Mouse (Mus musculus): Measurements from ENCODE around the gene Slc22a6. TPM values are rescaled to one million over a fixed set of nuclear protein-coding genes. Genes with fewer than 3 reads are reported as not detected.

Slc22a6 gene
- total and polyA plus RNA-seq, 3 experiments: not detected

GRCm38 (mm10) chr19:8597269-8597668 lies 20.6 kb upstream of the Slc22a6 start:
- Histone ChIP-seq H3K79me2 (ENCODE audit: control insufficient read depth, insufficient read depth, low read length, poor library complexity) (no peaks in the 10 kb centered on the region), H3K9me3 (replicated peaks; ENCODE audit: insufficient read depth, low read length) (no peaks in the 10 kb centered on the region), H3K36me3 (ENCODE audit: control insufficient read depth in 1 of 2, insufficient read depth in 2 of 2, low read length in 2 of 2) (peaks cover 0 to 5% of the 10 kb centered on the region in 2 experiments; a peak in 2 of 4 replicates), H3K9ac (ENCODE audit: control insufficient read depth, low read depth, low read length, poor library complexity, severe bottlenecking) (no peak overlapping the region), H3K27ac (ENCODE audit: control insufficient read depth, low read depth, low read length) (no peak overlapping the region), H3K4me1 (ENCODE audit: control insufficient read depth in 1 of 2, insufficient read depth in 2 of 2, low read length in 2 of 2) (peaks cover 3 to 7% of the 10 kb centered on the region in 2 experiments), H3K4me3 (ENCODE audit: control insufficient read depth in 1 of 2, insufficient read depth in 1 of 2, low read depth in 2 of 2, low read length in 2 of 2) (no peak overlapping the region), H3K27me3 (ENCODE audit: control insufficient read depth in 1 of 2, insufficient read depth in 2 of 2, low read length in 2 of 2) (peaks cover 0 to 10% of the 10 kb centered on the region in 2 experiments; a peak in 3 of 4 replicates)
- TF ChIP-seq RCOR1 (IDR thresholded peaks at IDR 0.05; ENCODE audit: low read depth, low read length): no peak
- TF ChIP-seq MAX (IDR thresholded peaks at IDR 0.05; ENCODE audit: low read length): no peak
- TF ChIP-seq CTCF (IDR thresholded peaks at IDR 0.05 in 2 of 3, conservative IDR thresholded peaks at IDR 0.05 in 1 of 3; ENCODE audit: control insufficient read depth in 1 of 3, insufficient read depth in 1 of 3, low read depth in 2 of 3, low read length in 3 of 3, poor library complexity in 1 of 3, severe bottlenecking in 1 of 3): no peak
- no peak for TF ChIP-seq ZKSCAN1 (IDR thresholded peaks at IDR 0.05; ENCODE audit: low read depth, low read length)
- no peak for TF ChIP-seq SMC3 (IDR thresholded peaks at IDR 0.05; ENCODE audit: low read depth, low read length)
- no peak for TF ChIP-seq MXI1 (IDR thresholded peaks at IDR 0.05; ENCODE audit: low read depth, low read length)
- no peak for TF ChIP-seq CHD2 (IDR thresholded peaks at IDR 0.05; ENCODE audit: low read length)
- TF ChIP-seq ZNF384 (IDR thresholded peaks at IDR 0.05; ENCODE audit: low read depth, low read length): no peak
- TF ChIP-seq MAZ (IDR thresholded peaks at IDR 0.05; ENCODE audit: low read depth, low read length): no peak
- no peak for TF ChIP-seq ETS1 (IDR thresholded peaks at IDR 0.05; ENCODE audit: low read depth, low read length)
- no peak for TF ChIP-seq ZMIZ1 (IDR thresholded peaks at IDR 0.05; ENCODE audit: low read depth, low read length)
- no peak for DNase-seq (ENCODE audit: low read depth, low spot score)

- Histone ChIP-seq H3K9me3 (replicated peaks; ENCODE audit: insufficient read depth, low read length) (no peaks in the 10 kb centered on the region), H3K36me3 (ENCODE audit: control insufficient read depth in 1 of 2, insufficient read depth in 2 of 2, low read length in 2 of 2) (peaks cover 0 to 8% of the 10 kb centered on the region in 2 experiments; a peak in 2 of 4 replicates), H3K4me1 (ENCODE audit: control insufficient read depth in 1 of 2, insufficient read depth in 2 of 2, low read length in 2 of 2) (peaks cover 3 to 4% of the 10 kb centered on the region in 2 experiments; a peak in 2 of 4 replicates), H3K27ac (ENCODE audit: control insufficient read depth, low read depth, low read length) (no peak overlapping the region), H3K27me3 (ENCODE audit: control insufficient read depth in 1 of 2, insufficient read depth in 2 of 2, low read length in 2 of 2) (peaks cover 0 to 10% of the 10 kb centered on the region in 2 experiments; a peak in 3 of 4 replicates), H3K9ac (ENCODE audit: control insufficient read depth, low read depth, low read length, poor library complexity, severe bottlenecking) (no peak overlapping the region), H3K4me3 (ENCODE audit: control insufficient read depth in 1 of 2, insufficient read depth in 1 of 2, low read depth in 2 of 2, low read length in 2 of 2) (no peak overlapping the region), H3K79me2 (ENCODE audit: control insufficient read depth, insufficient read depth, low read length, poor library complexity) (no peaks in the 10 kb centered on the region)
- DNase-seq (ENCODE audit: low read depth, low spot score): no peak
- TF ChIP-seq ZKSCAN1 (IDR thresholded peaks at IDR 0.05; ENCODE audit: low read depth, low read length) (no peak), CHD1 (IDR thresholded peaks at IDR 0.05; ENCODE audit: low read depth, low read length) (no peak), RCOR1 (IDR thresholded peaks at IDR 0.05; ENCODE audit: low read depth, low read length) (no peak), MEF2A (IDR thresholded peaks at IDR 0.05; ENCODE audit: extremely low read depth, insufficient replicate concordance, low read depth, low read length, poor library complexity, severe bottlenecking) (no peak), USF1 (IDR thresholded peaks at IDR 0.05; ENCODE audit: low read depth, low read length) (no peak), POLR2A (IDR thresholded peaks at IDR 0.05; ENCODE audit: control insufficient read depth in 1 of 2, insufficient read depth in 1 of 2, low read depth in 1 of 2, low read length in 2 of 2, poor library complexity in 1 of 2) (no peak), GABPA (IDR thresholded peaks at IDR 0.05; ENCODE audit: low read depth, low read length) (no peak), MAX (IDR thresholded peaks at IDR 0.05; ENCODE audit: low read length) (no peak), CHD2 (IDR thresholded peaks at IDR 0.05; ENCODE audit: low read length) (no peak), RAD21 (IDR thresholded peaks at IDR 0.05; ENCODE audit: low read depth, low read length) (no peak), JUND (IDR thresholded peaks at IDR 0.05; ENCODE audit: low read depth, low read length) (no peak), UBTF (IDR thresholded peaks at IDR 0.05; ENCODE audit: borderline replicate concordance, insufficient read depth, low read depth, low read length) (no peak), GATA1 (IDR thresholded peaks at IDR 0.05; ENCODE audit: low read depth, low read length) (no peak), NELFE (IDR thresholded peaks at IDR 0.05; ENCODE audit: low read depth, low read length) (no peak), TAL1 (IDR thresholded peaks at IDR 0.05; ENCODE audit: low read length) (no peak), ETS1 (IDR thresholded peaks at IDR 0.05; ENCODE audit: low read depth, low read length) (no peak)
Observed at GRCm38 (mm10) chr19:8599229-8599628, 18.6 kb upstream of the Slc22a6 start.
